Mouse (Mus musculus) mouse embryonic stem cell (cell line): ENCODE data around the gene Prrxl1.

ENCODE experiments used
- in situ Hi-C, 2 experiments: fragments of 300-500 bp; cut with MboI; formaldehyde crosslinking; loops; 1 replicate in 1 of 2; 3 replicates in 1 of 2; pipeline ENCODE4 v1.14.3; 2019 to 2020; ENCODE audit warnings: low sequenced_read_pairs in 2 of 2, low pct_unique_long_range_greater_than_20kb in 1 of 2, mixed read lengths in 1 of 2; ENCODE audit not compliant: unreplicated experiment in 1 of 2

The Prrxl1 gene

GRCm38 (mm10) chr14:32617253-32617652 is 18.0 kb downstream of the Prrxl1 start:
- in situ Hi-C loops: no loop called here

- in situ Hi-C loops: no loop called here
Measured at GRCm38 (mm10) chr14:32624245-32624644, 25.0 kb downstream of the Prrxl1 start.

GRCm38 (mm10) chr14:32624811-32625210 is 25.6 kb downstream of the Prrxl1 start:
- in situ Hi-C loops: no loop called here

- in situ Hi-C loops: no loop called here
Measured at GRCm38 (mm10) chr14:32627271-32627670, 28.1 kb downstream of the Prrxl1 start.

GRCm38 (mm10) chr14:32628584-32628983 is 29.4 kb downstream of the Prrxl1 start:
- in situ Hi-C loops: no loop called here

GRCm38 (mm10) chr14:32632908-32633600 is 33.8 kb downstream of the Prrxl1 start:
- in situ Hi-C loops: no loop called here

- in situ Hi-C loops: no loop called here
Measured at GRCm38 (mm10) chr14:32634015-32634682, 34.9 kb downstream of the Prrxl1 start.

GRCm38 (mm10) chr14:32638485-32638884 is 39.3 kb downstream of the Prrxl1 start:
- in situ Hi-C loops: no loop called here

- in situ Hi-C loops: no loop called here
Measured at GRCm38 (mm10) chr14:32659781-32660180, 60.6 kb downstream of the Prrxl1 start.

GRCm38 (mm10) chr14:32663099-32663498 is 63.9 kb downstream of the Prrxl1 start:
- in situ Hi-C loops: no loop called here

GRCm38 (mm10) chr14:32673178-32673577 is 74.0 kb downstream of the Prrxl1 start:
- in situ Hi-C loops: no loop called here

GRCm38 (mm10) chr14:32678565-32678964 is 79.4 kb downstream of the Prrxl1 start:
- in situ Hi-C loops: no loop called here

GRCm38 (mm10) chr14:32681603-32682002 is 82.4 kb downstream of the Prrxl1 start:
- in situ Hi-C loops: no loop called here

- in situ Hi-C loops: no loop called here
Measured at GRCm38 (mm10) chr14:32682536-32682935, 83.3 kb downstream of the Prrxl1 start.

- in situ Hi-C loops: no loop called here
Measured at GRCm38 (mm10) chr14:32683251-32683838, 84.1 kb downstream of the Prrxl1 start.

GRCm38 (mm10) chr14:32683982-32684734 is 85.0 kb downstream of the Prrxl1 start:
- in situ Hi-C loops: no loop called here

GRCm38 (mm10) chr14:32684735-32685105 is 85.5 kb downstream of the Prrxl1 start:
- in situ Hi-C loops: no loop called here

GRCm38 (mm10) chr14:32685124-32685826 is 86.1 kb downstream of the Prrxl1 start, which contains the start of gene 3425401B19Rik:
Gene 3425401B19Rik, minus strand, starts transcription at chr14:32685293.
- in situ Hi-C loops: no loop called here
